21 mouse cellular contexts compared by ENCODE assay signal in the genomic region with DNA sequence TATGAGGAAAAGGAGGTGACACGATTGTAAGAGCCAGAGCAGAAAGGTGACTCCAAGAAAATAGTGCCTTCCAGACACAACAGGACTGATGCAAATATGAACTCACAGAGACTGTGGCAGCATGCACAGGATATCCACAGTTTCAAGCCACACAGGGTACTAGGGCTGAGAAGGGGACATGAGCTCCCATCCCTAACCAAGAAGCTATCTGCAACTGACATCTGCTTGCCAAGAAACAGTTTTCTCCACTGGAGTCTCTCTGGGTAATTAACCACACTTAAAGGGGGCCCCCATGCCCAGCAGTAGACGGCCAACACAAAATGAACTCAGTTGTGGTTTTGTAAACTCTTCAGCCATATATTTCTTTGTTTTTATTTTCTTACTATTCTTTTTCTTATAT.
"Had no signal": no experiment of that assay in that cellular context is flagged by ENCODE, and none has a peak within 500 bp of the region (broad histone marks: within the 10 kb centered on the region; RNA-seq: fewer than 3 reads in every experiment).

No protein-coding gene starts in this region.

- H3K27ac ChIP-seq: intestine, embryonic 15.5 days; kidney, embryonic 15.5 days; limb, embryonic 12.5 days; limb, embryonic 15.5 days; lung, embryonic 15.5 days; midbrain, embryonic 12.5 days; neural tube, embryonic 13.5 days had no signal

- H3K36me3 ChIP-seq: intestine, embryonic 15.5 days; kidney, embryonic 15.5 days; limb, embryonic 12.5 days; limb, embryonic 15.5 days; lung, embryonic 15.5 days; midbrain, embryonic 12.5 days; neural tube, embryonic 13.5 days had no signal

- H3K4me2 ChIP-seq: intestine, embryonic 15.5 days; kidney, embryonic 15.5 days; limb, embryonic 12.5 days; limb, embryonic 15.5 days; lung, embryonic 15.5 days; midbrain, embryonic 12.5 days; neural tube, embryonic 13.5 days had no signal

- H3K9me3 ChIP-seq: intestine, embryonic 15.5 days; kidney, embryonic 15.5 days; limb, embryonic 12.5 days; limb, embryonic 15.5 days; lung, embryonic 15.5 days; midbrain, embryonic 12.5 days; neural tube, embryonic 13.5 days had no signal

- H3K9ac ChIP-seq: intestine, embryonic 15.5 days; kidney, embryonic 15.5 days; limb, embryonic 12.5 days; limb, embryonic 15.5 days; lung, embryonic 15.5 days; midbrain, embryonic 12.5 days; neural tube, embryonic 13.5 days had no signal

- H3K4me1 ChIP-seq: intestine, embryonic 15.5 days; kidney, embryonic 15.5 days; limb, embryonic 12.5 days; limb, embryonic 15.5 days; lung, embryonic 15.5 days; midbrain, embryonic 12.5 days; neural tube, embryonic 13.5 days had no signal

- H3K27me3 ChIP-seq: intestine, embryonic 15.5 days; kidney, embryonic 15.5 days; limb, embryonic 12.5 days; limb, embryonic 15.5 days; lung, embryonic 15.5 days; midbrain, embryonic 12.5 days; neural tube, embryonic 13.5 days had no signal

- DNase-seq: kidney, adult 11 months; kidney, adult 8-10 months; kidney, postnatal 10 days; kidney, postnatal 4 days; left cerebral cortex, postnatal 4 days; lung, adult 18-20 months; lung, postnatal 10 days; lung, postnatal 36 days; retina, postnatal 1 day; right cerebral cortex, postnatal 25 days; thymus, adult 18-20 months; thymus, postnatal 36 days had no signal

- ATAC-seq: intestine, embryonic 15.5 days; midbrain, embryonic 16.5 days had no signal

- H3K4me3 ChIP-seq: intestine, embryonic 15.5 days; kidney, embryonic 15.5 days; limb, embryonic 12.5 days; limb, embryonic 15.5 days; lung, embryonic 15.5 days; midbrain, embryonic 12.5 days; myocyte; neural tube, embryonic 13.5 days had no signal
